Mouse (Mus musculus) brain, adult 2 months (tissue): ENCODE data around the gene Gapt.
A peak's percentile ranks its signal among the peaks of the same experiment; 100 is the strongest.
"Not testable (repeated sequence)": the region's sequence is repeated elsewhere in the genome, so short reads cannot be mapped to it uniquely, and the experiment has no call there.

Experiments
- DNase-seq: peaks from one replicate; pipeline ENCODE4 v3.0.0; 2011; ENCODE audit warnings: low read depth, low spot score

Gene Gapt

GRCm38 (mm10) chr13:110356941-110357340 is at the start of gene Gapt:
Gene Gapt, minus strand, starts transcription at chr13:110357199.
- no peak for DNase-seq

DNA sequence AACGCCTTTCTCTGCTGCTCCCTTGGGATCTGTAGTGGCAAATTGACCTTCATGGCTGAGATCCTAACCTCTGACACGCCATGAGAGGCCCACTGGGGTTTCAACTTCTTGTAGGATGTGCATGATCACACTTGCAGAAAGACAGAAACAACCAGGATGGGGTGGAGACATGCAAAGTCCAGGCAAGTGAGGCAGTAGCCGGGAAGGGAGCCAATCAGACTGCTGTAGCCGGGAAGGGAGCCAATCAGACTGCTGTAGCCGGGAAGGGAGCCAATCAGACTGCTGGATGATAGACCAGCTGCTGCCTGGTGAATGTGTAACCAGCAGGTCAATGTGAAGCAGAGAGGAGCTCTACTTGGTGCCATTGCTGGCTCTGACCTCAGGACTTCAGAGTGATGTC is 49.2 kb upstream of the Gapt start:
- DNase-seq = peak; percentile 54

DNA sequence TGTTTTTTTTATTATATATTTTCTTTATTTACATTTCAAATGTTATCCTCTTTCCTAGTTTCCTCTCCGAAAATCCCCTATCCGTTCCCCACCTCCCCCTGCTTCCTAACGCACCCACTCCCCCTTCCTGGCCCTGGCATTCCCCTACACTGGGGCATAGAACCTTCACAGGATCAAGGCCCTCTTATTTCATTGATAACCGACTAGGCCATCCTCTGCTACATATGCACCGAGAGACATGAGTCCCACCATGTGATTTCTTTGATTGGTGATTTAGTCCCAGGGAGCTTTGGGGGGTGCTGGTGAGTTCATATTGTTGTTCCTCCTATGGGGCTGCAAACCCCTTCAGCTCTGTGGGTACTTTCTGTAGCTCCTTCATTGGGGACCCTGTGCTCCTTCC is 47.7 kb upstream of the Gapt start:
- DNase-seq = not testable (repeated sequence)

- DNase-seq = no peak
Measured at GRCm38 (mm10) chr13:110404059-110404458, 47.1 kb upstream of the Gapt start.

DNA sequence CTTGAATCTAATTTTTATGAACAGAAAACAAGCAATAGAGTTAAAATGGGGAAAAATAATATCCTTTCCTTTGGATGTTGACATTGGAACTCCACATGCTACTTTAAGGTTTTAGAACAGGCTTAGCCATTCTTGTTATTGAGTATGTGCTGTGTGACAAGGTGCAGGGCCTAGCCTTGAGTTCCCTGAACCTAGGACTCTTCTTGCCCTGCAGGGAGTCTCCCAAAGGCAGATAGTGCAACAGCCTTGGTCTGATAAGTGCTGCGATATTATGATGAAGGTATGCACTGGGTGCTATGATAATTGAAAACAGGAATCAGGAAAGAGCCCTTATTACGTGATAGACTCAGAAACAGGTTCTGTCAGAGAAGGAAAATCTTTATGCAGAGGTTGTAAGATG is 44.9 kb upstream of the Gapt start:
- DNase-seq = no peak

DNA sequence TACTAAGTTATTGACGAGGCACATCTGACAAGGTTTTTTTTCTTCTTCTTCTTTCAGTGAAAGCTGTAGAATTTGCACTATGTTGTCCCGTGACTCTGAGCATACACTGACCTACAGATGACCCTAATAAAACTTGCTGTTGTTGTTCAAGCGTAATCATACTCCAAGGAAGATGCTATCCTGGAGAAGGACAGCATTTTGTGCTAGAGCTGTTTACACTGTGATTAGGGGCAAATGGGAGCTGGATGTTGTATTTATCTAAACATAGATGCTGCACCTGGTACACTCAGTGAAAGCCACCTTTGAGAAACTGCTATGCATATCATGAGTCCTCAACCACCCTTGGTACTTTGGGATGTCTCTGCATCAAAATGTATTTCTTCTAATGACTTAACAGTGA is 44.4 kb upstream of the Gapt start:
- no peak for DNase-seq

- peak; percentile 37 for DNase-seq
Measured at GRCm38 (mm10) chr13:110398513-110399270, 41.7 kb upstream of the Gapt start.

- DNase-seq = no peak
Measured at GRCm38 (mm10) chr13:110397750-110398149, 40.8 kb upstream of the Gapt start.

- DNase-seq = peak; percentile 26
Measured at GRCm38 (mm10) chr13:110395916-110396685, 39.1 kb upstream of the Gapt start.

DNA sequence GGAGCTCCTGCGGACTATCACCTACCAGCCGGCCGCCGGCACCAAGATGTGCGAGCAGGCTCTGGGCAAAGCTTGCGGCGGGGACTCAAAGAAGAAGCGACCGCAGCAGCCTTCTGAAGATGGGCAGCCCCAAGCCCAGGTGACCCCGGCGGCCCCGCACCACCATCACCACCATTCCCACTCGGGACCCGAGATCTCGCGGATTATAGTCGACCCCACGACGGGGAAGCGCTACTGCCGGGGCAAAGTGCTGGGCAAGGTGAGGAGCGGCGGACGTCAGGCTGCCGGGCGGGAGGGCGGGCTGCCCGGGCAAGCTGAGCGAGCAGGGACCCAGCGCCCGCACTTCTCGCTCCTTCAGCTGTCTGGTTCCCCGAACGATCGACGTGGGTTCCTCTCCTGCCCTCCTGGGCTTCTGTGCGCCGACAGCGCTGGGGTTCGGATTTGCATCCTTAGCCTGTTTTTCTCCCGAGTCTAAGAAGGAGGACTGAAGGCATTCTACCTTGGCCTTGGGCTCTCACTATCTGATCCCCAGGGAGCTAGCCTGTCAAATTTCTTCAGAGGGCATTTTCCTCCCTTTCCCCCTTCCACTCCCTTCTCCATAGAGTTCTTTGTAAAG is 38.3 kb upstream of the Gapt start:
- DNase-seq = peak; percentile 47

- DNase-seq = peak; percentile 96
Measured at GRCm38 (mm10) chr13:110394291-110395178, 37.5 kb upstream of the Gapt start, which contains the start of gene Plk2. Gene Plk2, plus strand, starts transcription at chr13:110395046.

DNA sequence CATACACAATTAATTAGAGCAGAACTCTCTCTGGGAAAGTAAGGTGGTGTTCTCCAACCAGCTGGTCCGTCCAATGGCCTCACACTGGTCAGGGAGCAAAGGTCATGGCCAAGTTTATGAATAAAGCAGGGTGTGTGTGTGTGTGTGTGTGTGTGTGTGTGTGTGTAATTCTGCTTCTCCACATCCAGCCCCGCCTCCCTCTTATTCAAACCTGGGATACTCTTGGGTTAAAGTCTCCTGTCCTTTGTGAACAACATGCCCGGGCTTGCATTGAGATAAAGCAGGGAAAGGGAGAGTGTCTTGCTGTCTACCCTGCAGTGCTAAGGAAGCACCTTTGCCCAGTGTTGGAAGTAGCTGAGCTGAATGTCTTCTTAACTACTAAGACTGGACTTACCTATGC is 35.6 kb upstream of the Gapt start:
- no peak for DNase-seq

DNA sequence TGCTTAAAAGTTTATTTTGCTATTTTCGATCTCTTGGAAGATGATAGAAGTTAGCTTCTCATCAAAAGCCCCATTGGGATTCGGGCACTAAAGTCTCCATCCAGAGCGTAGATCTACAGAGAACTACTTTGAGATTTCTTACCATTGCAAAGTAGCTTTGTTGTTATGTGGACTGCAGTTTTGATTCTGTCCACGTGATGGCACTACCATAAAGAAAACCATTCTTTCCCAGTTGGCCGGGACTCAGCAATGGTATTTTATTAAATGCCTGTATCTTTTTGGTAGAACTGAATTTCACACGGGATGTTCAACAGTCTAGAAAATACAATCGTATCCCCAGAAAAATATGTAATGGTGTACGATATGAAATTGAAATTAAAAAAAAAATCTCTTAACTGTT is 35.2 kb upstream of the Gapt start:
- DNase-seq = peak; percentile 87

GRCm38 (mm10) chr13:110384514-110384913 is 27.5 kb upstream of the Gapt start:
- no peak for DNase-seq

DNA sequence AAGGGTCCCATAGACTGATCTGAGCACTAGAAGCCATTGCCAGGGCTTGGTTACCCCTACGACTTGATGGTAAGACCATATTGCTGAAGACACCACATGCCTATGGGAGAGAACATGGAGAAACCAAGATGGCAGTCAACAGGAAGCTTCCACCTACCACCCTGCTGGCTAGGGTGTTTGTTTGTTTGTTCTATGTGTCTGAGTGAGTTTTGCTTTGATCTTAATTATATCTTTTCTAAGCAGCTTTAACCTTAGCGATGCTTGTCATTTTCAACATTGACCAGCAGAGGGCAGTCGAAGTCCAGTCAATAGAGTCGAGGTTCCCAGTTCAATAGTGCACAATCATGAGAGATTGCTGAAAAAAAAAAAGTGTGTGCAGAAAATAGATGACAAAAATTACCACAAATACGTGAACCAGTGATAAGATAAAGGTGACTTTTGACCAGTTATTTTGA is 25.5 kb upstream of the Gapt start:
- peak; percentile 81 for DNase-seq

- DNase-seq = no peak
Measured at GRCm38 (mm10) chr13:110369673-110370072, 12.7 kb upstream of the Gapt start.

GRCm38 (mm10) chr13:110368556-110369040 is 11.6 kb upstream of the Gapt start:
- DNase-seq = peak; percentile 88

DNA sequence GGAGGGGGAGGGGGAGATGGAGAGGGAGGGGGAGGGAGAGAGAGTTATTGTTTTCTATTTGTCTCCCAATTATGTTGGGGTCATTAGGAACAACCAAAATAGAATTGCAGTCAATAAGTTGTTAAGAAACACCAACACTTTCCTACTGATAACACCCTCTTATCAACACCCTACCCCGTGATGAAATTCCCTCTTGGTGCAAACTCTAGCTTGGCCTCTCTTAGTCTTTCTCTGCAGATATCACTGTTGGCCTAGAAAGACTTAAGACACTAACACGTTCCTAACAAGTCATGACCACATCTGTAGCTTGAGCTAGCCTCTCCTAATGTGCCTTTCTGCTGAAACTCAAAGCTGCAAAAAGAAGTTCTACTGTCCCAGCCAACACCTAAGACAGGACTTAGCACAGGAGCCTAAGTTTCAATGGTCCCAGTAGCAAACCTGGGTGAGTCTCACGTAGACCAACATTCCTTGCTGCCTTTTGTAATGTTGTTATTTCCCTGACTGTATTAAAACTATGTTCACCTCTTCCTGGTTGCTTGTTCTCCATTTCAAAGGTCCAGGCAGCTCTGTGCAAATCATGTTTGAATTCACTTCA is 11.1 kb upstream of the Gapt start:
- no peak for DNase-seq

- DNase-seq = no peak
Measured at GRCm38 (mm10) chr13:110366477-110366876, 9.5 kb upstream of the Gapt start.

DNA sequence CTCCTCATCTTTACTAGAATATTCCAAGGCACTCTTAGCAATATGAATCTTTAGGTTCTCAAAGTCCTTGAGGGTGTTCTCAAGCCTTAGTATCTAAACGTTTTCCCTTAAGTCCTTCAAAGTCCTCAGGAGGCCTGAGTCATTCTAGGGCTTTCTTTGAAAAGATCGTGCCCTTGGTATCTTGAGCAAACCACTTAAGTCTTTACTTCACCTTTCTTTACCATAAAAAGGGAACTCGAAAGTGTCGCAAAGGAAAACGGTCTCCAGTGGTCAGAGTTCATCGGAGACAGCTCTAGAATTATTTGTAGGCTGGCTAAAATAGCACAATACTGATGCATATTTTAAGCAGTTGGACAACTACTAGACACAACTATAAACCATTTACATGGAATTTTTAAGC is 6.7 kb upstream of the Gapt start:
- DNase-seq = no peak

DNA sequence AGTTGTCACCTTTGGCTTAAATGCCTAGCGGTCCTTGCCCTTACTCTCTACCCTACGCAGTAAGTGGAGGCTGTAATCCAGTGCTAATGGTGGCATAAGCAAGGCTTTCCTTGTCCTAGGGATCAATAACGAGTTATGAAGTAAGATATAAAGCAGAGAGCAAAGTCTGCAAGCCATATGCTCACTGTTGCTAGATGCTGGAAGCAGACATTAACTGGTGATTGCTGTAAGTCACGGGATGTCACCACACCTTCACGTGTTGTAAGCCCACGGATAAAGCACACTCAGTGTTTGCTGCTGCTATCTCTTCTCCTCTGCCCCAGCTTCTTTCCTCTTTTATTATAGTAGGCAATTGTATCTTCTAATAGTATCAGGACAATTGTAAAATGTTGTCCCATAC is 5.9 kb downstream of the Gapt start:
- no peak for DNase-seq
